Mouse (Mus musculus): ENCODE measurements around the gene Bcl2a1b.

Bcl2a1b gene

DNA sequence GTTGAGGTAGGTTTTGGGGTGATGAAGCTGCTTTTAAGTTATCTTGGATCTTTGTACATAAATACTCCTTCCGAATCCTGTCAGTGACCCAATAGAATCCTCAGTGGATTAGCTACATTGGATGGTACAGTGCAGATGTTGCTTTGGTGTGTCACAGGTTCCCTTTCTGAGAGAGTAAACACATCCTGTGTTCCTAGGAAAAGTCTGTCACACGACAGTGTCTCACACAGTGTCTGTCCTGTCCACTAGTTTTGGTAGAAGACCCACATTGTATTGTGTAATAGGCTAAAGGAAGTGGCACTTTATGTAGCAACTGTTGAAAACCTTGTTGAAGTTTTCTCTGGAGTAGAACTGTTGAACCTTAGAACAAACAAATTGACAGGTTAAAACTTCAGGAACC lies 54.4 kb downstream of the Bcl2a1b start:
- no peak for DNase-seq

DNA sequence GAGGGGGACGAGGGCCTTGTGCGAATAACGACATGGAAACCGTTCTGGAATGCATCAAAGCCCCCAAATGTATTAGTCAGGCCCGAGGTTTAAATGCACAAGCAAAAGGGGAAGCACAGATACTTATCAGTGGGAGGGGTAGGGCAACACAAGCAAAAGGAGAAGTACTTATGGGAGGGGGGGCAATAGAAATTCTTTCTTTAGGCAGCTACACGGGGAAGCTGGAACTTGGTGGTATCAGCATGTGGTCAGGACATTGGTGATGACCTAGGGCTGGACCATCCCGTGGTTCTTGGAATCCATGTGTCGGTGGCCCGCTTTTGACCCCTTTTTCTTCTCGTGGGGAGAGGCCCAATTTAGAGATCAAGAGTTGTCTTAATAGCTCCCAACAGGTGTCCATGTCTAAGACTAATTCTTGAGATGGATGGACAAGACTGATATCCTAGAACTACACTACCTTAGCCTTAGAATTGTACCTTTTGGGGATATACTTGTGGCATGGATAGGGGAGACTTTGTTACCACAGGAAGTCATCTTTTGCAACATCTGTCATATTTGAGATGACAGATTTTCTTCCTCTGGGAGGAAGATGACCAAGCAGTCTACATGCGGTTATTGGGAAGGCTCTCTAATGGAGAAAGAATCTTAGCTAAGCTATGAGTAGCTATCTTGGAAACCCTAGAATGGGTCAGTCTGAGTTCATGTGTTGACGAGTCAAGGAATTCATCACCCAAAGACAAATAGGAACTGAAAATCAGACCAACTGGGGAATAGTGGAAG lies 57.7 kb downstream of the Bcl2a1b start:
- DNase-seq: no peak
